Mouse (Mus musculus): ENCODE results near the gene Fhit.

GRCm38 (mm10) chr14:10139311-10139710 lies 1022.5 kb downstream of the Fhit start:
- TF ChIP-seq POLR2A (IDR thresholded peaks at IDR 0.05; ENCODE audit: borderline replicate concordance, extremely low read depth, insufficient read depth, insufficient read length, poor library complexity, severe bottlenecking) (no peak), CTCF (IDR thresholded peaks at IDR 0.05; ENCODE audit: borderline replicate concordance, extremely low read depth, insufficient read depth, insufficient read length) (no peak)
